Mouse (Mus musculus) heart, adult 2 months (tissue): Measurements from ENCODE around the gene Ap4s1. TPM values are rescaled to one million over a fixed set of nuclear protein-coding genes. Genes with fewer than 3 reads are reported as not detected.
A peak's percentile ranks its signal among the peaks of the same experiment; 100 is the strongest.
"Not testable (repeated sequence)": the region's sequence is repeated elsewhere in the genome, so short reads cannot be mapped to it uniquely, and the experiment has no call there.

ENCODE experiments used
- DNase-seq, 2 experiments: peaks; one replicate each; pipeline ENCODE4 v3.0.0; 2021
- H3K27ac ChIP-seq: fragments of 200-600 bp; 2 replicates; pipeline ENCODE4 v1.8.1; 2022
- H3K27me3 ChIP-seq: fragments of 200-500 bp; 2 replicates; pipeline ENCODE4 v1.6.1; 2012; ENCODE audit warnings: mild to moderate bottlenecking, low read length, inconsistent platforms, mixed read lengths; ENCODE audit not compliant: control insufficient read depth, insufficient read depth
- H3K36me3 ChIP-seq: fragments of 200-500 bp; 2 replicates; pipeline ENCODE4 v1.6.1; 2012; ENCODE audit warnings: low read length, inconsistent platforms; ENCODE audit not compliant: control insufficient read depth, insufficient read depth
- H3K4me1 ChIP-seq: fragments of 200-500 bp; 2 replicates; pipeline ENCODE4 v1.6.1; 2011; ENCODE audit warnings: low read length; ENCODE audit not compliant: control insufficient read depth, insufficient read depth
- H3K4me3 ChIP-seq: fragments of 200-600 bp; 2 replicates; pipeline ENCODE4 v1.8.1; 2022
- H3K79me2 ChIP-seq: fragments of 200-500 bp; replicated peaks from 2 replicates; pipeline ENCODE4 v1.6.1; 2012; ENCODE audit warnings: mild to moderate bottlenecking, inconsistent platforms, low read length, moderate library complexity, mixed read lengths; ENCODE audit not compliant: control insufficient read depth, insufficient read depth
- H3K9ac ChIP-seq: fragments of 200-500 bp; 2 replicates; pipeline ENCODE4 v1.6.1; 2012; ENCODE audit warnings: low read depth, mild to moderate bottlenecking, control low read depth, inconsistent platforms, low read length, mixed read lengths
- CTCF ChIP-seq: fragments of 200-600 bp; IDR thresholded peaks from 2 replicates; pipeline ENCODE4 v1.8.1; 2022; ENCODE audit warnings: antibody characterized with exemption, mild to moderate bottlenecking, moderate library complexity
- EP300 ChIP-seq: fragments of 200-500 bp; IDR thresholded peaks from 2 replicates; pipeline ENCODE4 v1.6.1; 2011; ENCODE audit warnings: low read depth, low read length, control low read depth; ENCODE audit not compliant: insufficient read depth
- POLR2A ChIP-seq: fragments of 200-500 bp; IDR thresholded peaks from 2 replicates; pipeline ENCODE4 v1.6.1; 2011; ENCODE audit warnings: mild to moderate bottlenecking, low read depth, low read length, control low read depth; ENCODE audit not compliant: insufficient read depth
- WGBS: fragments of 180-500 bp; shearing (Covaris S2); methylation state at CpG from one replicate; pipeline ENCODE4 v1.1.7; 2018; 5-methylcytosine and 5-hydroxymethylcytosine counted together
- intact Hi-C: fragments of 180-260 bp; cut with DNase I; formaldehyde crosslinking; loops from one replicate; pipeline ENCODE4 v1.15.1; 2025
- polyA plus RNA-seq: library from polyadenylated mRNA; depleted of rRNA; stranded (reverse); fragments of >200 nt; gene quantifications from 2 replicates; pipeline ENCODE4 v1.2.3, GENCODE M21; 2012
- total RNA-seq, 2 experiments: library from RNA; stranded (reverse); gene quantifications; 2 replicates each; pipeline ENCODE4 v1.2.3; 2021

The Ap4s1 gene
- total and polyA plus RNA-seq, 3 experiments, result 20.4 to 65.4 (median 52.0) TPM

- H3K27me3 ChIP-seq, result no peaks in the 10 kb centered on the region
- peaks cover 5% of the 10 kb centered on the region for H3K79me2 ChIP-seq
- H3K4me1 ChIP-seq, result peaks cover 14% of the 10 kb centered on the region
- H3K4me3 ChIP-seq, result peak within 1 kb of the TSS; percentile 86
- intact Hi-C loops, result loop anchor here (1.0 to 2.0 kb wide), 4 partner anchors 15 to 279 kb away; partner anchors contain the start of gene Heatr5a
- H3K27ac ChIP-seq, result peak within 1 kb of the TSS; percentile 99
- DNase-seq, result peak; percentile 96 to 99
- TF ChIP-seq POLR2A, result peak; percentile 90
- no peak for TF ChIP-seq CTCF
- peak; percentile 76 for TF ChIP-seq EP300
- under 1% methylated on average over 52 of the region's 56 CpGs for WGBS
- peaks cover 20% of the 10 kb centered on the region for H3K36me3 ChIP-seq
- H3K9ac ChIP-seq, result peak within 1 kb of the TSS; percentile 98
Measured at GRCm38 (mm10) chr12:51691845-51692632, 1.2 kb downstream of the Ap4s1 start, which contains the start of gene Strn3. Strn3 (minus strand) TSS chr12:51691897.

- not testable (repeated sequence) for H3K27me3 ChIP-seq, H3K79me2 ChIP-seq, H3K9ac ChIP-seq
- Histone ChIP-seq H3K4me3 (peak overlapping the region; percentile 86), H3K27ac (peak overlapping the region; percentile 99), H3K4me1 (peaks cover 12% of the 10 kb centered on the region), H3K36me3 (peaks cover 14% of the 10 kb centered on the region)
- peak in 1 of 2 experiments; percentile 23 for DNase-seq
- intact Hi-C loops, result loop anchor here (1.0 to 2.0 kb wide), 3 partner anchors 17 to 278 kb away; partner anchors contain the start of gene Heatr5a
- WGBS, result 66% methylated on average over 10 of the region's 10 CpGs
Measured at GRCm38 (mm10) chr12:51692870-51693269, 2.0 kb downstream of the Ap4s1 start.

- 81% methylated on average over 3 of the region's 3 CpGs for WGBS
- intact Hi-C loops, result loop anchor here (2.0 kb wide), 1 partner anchor 277 kb away; the partner anchor contains the start of gene Heatr5a
- no peak overlapping the region for H3K9ac ChIP-seq
- H3K4me1 ChIP-seq, result peaks cover 11% of the 10 kb centered on the region
- H3K79me2 ChIP-seq, result peaks cover 4% of the 10 kb centered on the region
- H3K27ac ChIP-seq, result peak overlapping the region; percentile 99
- H3K36me3 ChIP-seq, result peaks cover 14% of the 10 kb centered on the region
- no peak overlapping the region for H3K4me3 ChIP-seq
- TF ChIP-seq POLR2A, result no peak
- TF ChIP-seq CTCF, result no peak
- no peak for TF ChIP-seq EP300
- DNase-seq, result peak in 1 of 2 experiments; percentile 11
- H3K27me3 ChIP-seq, result no peaks in the 10 kb centered on the region
Measured at GRCm38 (mm10) chr12:51693419-51693818, 2.6 kb downstream of the Ap4s1 start.

- DNase-seq, result no peak
- no peak overlapping the region for H3K9ac ChIP-seq
- peaks cover 14% of the 10 kb centered on the region for H3K36me3 ChIP-seq
- H3K27me3 ChIP-seq, result no peaks in the 10 kb centered on the region
- H3K4me1 ChIP-seq, result peaks cover 11% of the 10 kb centered on the region
- H3K79me2 ChIP-seq, result peaks cover 4% of the 10 kb centered on the region
- TF ChIP-seq CTCF (no peak), EP300 (no peak), POLR2A (no peak)
- H3K4me3 ChIP-seq, result no peak overlapping the region
- intact Hi-C loops, result no loop called here
- H3K27ac ChIP-seq, result peak overlapping the region; percentile 66
Measured at GRCm38 (mm10) chr12:51694096-51694495, 3.3 kb downstream of the Ap4s1 start.

GRCm38 (mm10) chr12:51694966-51695365 is 4.1 kb downstream of the Ap4s1 start:
- DNase-seq, result no peak
- 44% methylated on average over 1 of the region's 1 CpGs for WGBS
- H3K9ac ChIP-seq, result no peak overlapping the region
- H3K79me2 ChIP-seq, result peaks cover 4% of the 10 kb centered on the region
- H3K36me3 ChIP-seq, result peaks cover 10% of the 10 kb centered on the region
- TF ChIP-seq CTCF, result no peak
- TF ChIP-seq EP300, result no peak
- no peak for TF ChIP-seq POLR2A
- H3K4me1 ChIP-seq, result peaks cover 10% of the 10 kb centered on the region
- intact Hi-C loops, result no loop called here
- H3K4me3 ChIP-seq, result no peak overlapping the region
- H3K27ac ChIP-seq, result peak overlapping the region; percentile 66
- H3K27me3 ChIP-seq, result no peaks in the 10 kb centered on the region

GRCm38 (mm10) chr12:51696157-51696556 is 5.3 kb downstream of the Ap4s1 start:
- peaks cover 10% of the 10 kb centered on the region for H3K36me3 ChIP-seq
- H3K9ac ChIP-seq, result no peak overlapping the region
- 73% methylated on average over 2 of the region's 2 CpGs for WGBS
- peaks cover 12% of the 10 kb centered on the region for H3K4me1 ChIP-seq
- intact Hi-C loops, result no loop called here
- H3K27ac ChIP-seq, result no peak overlapping the region
- H3K4me3 ChIP-seq, result no peak overlapping the region
- peaks cover 2% of the 10 kb centered on the region for H3K79me2 ChIP-seq
- no peak for DNase-seq
- TF ChIP-seq POLR2A (no peak), CTCF (no peak)
- H3K27me3 ChIP-seq, result no peaks in the 10 kb centered on the region
